Mouse (Mus musculus): ENCODE results near the gene Shkbp1. TPM values are rescaled to one million over a fixed set of nuclear protein-coding genes. Genes with fewer than 3 reads are reported as not detected.

Gene Shkbp1
- polyA plus RNA-seq, 1 experiment = 35.9 TPM

DNA sequence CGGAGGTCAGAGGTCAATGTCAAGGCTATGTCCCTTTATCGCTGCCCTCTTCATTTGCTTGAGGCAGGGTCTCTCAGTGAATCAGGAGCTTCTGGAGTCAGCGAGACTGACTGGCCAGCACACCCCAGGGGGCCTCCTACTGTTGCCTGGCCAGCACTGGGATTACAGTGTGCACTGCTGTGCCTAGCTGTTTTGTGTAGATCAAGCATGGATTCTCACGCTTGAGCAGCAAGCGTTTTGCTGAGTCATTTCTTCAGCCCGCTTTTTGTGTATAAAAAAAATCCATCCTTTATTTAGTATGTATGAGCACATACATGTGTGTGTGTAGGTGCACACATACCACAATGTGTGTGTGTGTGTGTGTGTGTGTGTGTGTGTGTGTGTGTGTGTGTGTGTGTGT lies 33.4 kb upstream of the Shkbp1 start:
- TF ChIP-seq CTCF (IDR thresholded peaks at IDR 0.05; ENCODE audit: borderline replicate concordance, insufficient read depth, low read length) = no peak
- Histone ChIP-seq H3K4me3 (ENCODE audit: insufficient read depth, low read length) (no peak overlapping the region), H3K27ac (ENCODE audit: insufficient read depth, low read length) (no peak overlapping the region), H3K4me1 (ENCODE audit: control insufficient read depth, insufficient read depth, low read length) (no peaks in the 10 kb centered on the region)

DNA sequence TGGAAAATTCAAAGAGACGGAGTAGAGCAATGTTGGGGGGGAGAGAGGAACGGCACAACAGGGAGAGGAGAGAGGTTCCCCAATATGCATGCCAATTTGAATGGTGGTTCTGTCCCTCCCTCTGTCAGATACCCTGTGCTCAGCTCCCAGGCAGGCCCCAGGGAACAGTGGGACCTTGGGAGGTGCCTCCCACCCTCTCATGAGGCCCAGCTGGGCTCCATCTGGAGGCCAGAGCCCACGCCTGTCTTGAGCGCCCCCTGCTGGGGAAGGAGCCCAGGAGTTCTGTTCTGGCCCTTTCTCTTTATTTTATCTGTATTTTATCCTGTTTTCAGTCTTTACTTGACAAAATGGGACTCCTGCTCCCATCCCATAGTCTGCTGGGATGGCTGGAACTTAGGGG lies 28.9 kb upstream of the Shkbp1 start:
- no peak overlapping the region for H3K27ac ChIP-seq (ENCODE audit: insufficient read depth, low read length)
- 0 out of 2 replicates have a peak, but pooled peaks have one; percentile 35 for TF ChIP-seq CTCF (IDR thresholded peaks at IDR 0.05; ENCODE audit: borderline replicate concordance, insufficient read depth, low read length)
- no peak for TF ChIP-seq POLR2A (IDR thresholded peaks at IDR 0.05; ENCODE audit: low read depth, low read length)
- H3K4me3 ChIP-seq (ENCODE audit: insufficient read depth, low read length) = no peak overlapping the region
- H3K4me1 ChIP-seq (ENCODE audit: control insufficient read depth, insufficient read depth, low read length) = no peaks in the 10 kb centered on the region

DNA sequence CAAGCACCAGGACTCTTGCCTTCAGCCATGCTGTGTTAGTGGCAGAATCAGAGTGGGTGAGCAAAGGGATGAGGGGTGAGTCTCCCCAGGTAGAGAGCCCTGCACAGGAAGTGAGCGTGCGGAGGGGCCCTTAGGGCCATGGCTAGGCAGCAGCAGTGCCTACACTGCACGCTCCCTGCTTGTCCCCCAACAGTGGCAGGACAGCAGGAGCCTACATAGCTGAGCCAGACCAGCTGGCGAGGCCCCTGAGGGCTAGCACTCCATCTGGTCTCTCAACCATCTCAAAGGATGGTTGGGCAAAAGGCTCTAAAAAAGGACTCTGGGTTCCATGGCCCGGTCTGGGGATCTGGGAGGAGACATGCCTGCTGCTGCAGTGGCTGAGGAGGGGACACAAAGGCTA lies 28.3 kb upstream of the Shkbp1 start:
- no peak for TF ChIP-seq POLR2A (IDR thresholded peaks at IDR 0.05; ENCODE audit: low read depth, low read length)
- TF ChIP-seq CTCF (IDR thresholded peaks at IDR 0.05; ENCODE audit: borderline replicate concordance, insufficient read depth, low read length) = no peak

DNA sequence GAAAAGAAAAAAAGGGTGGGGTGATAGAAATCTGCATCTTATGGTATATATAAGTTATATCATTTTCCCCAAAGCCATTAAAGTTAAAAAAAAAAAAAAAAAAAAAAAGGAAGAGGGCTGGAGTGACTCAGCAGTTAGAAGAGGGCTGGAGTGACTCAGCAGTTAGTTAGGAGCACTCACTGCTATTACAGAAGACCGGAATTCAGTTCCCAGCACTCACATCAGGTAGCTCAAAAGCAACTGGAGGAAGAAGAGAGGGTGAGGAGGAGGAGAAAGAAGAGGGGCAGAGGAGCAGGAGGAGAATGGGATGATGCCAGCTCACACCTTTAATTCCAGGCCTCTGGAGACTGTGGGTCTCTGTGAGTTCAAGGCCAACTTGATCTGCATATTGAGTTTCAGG lies 27.4 kb upstream of the Shkbp1 start:
- H3K4me1 ChIP-seq (ENCODE audit: control insufficient read depth, insufficient read depth, low read length) = no peaks in the 10 kb centered on the region

More for the DNA sequence above, 28.3 kb upstream of the Shkbp1 start:
- Histone ChIP-seq H3K27ac (ENCODE audit: insufficient read depth, low read length) (no peak overlapping the region), H3K4me3 (ENCODE audit: insufficient read depth, low read length) (no peak overlapping the region), H3K4me1 (ENCODE audit: control insufficient read depth, insufficient read depth, low read length) (no peaks in the 10 kb centered on the region)

DNA sequence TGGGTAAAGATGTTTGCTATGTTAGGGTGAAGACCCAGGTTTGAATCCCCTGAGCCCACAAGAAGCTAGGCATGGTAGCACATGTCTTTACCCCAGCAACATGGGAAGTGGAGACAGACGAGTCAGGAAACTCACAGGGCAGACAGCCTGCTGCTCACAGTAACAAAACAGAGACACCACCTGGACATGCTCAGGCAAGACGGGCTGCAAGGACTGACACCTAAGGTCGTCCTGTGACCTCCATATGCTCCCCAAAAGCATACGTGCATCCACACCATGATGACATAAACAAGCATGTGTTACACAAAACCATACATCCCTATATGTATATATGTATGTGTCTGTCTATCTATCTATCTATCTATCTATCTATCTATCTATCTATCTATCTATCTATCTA lies 25.7 kb upstream of the Shkbp1 start:
- Histone ChIP-seq H3K27ac (ENCODE audit: insufficient read depth, low read length) (no peak overlapping the region), H3K4me3 (ENCODE audit: insufficient read depth, low read length) (no peak overlapping the region), H3K4me1 (ENCODE audit: control insufficient read depth, insufficient read depth, low read length) (no peaks in the 10 kb centered on the region)
- no peak for TF ChIP-seq POLR2A (IDR thresholded peaks at IDR 0.05; ENCODE audit: low read depth, low read length)
- TF ChIP-seq CTCF (IDR thresholded peaks at IDR 0.05; ENCODE audit: borderline replicate concordance, insufficient read depth, low read length) = no peak

More for the DNA sequence above, 27.4 kb upstream of the Shkbp1 start:
- H3K27ac ChIP-seq (ENCODE audit: insufficient read depth, low read length) = no peak overlapping the region
- no peak overlapping the region for H3K4me3 ChIP-seq (ENCODE audit: insufficient read depth, low read length)
- TF ChIP-seq POLR2A (IDR thresholded peaks at IDR 0.05; ENCODE audit: low read depth, low read length) (no peak), CTCF (IDR thresholded peaks at IDR 0.05; ENCODE audit: borderline replicate concordance, insufficient read depth, low read length) (no peak)

DNA sequence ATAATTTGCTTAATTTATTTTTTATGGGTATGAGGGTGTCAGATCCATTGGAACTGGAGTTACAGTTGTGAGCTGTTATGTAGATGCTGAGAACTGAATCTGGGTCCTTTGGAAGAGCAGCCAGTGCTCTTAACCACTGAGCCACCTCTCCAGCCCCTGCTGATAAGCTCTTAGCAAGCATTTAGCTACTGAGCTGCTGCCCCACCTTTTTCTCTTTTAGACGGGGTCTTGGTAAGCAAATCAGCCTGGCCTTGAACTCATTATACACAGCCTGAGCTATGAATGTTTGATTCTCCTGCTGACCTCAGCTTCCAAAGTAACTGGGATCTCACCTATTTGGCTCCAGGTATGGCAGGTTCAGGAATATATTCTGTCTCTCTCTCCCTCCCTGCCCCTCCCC lies 25.2 kb upstream of the Shkbp1 start:
- H3K27ac ChIP-seq (ENCODE audit: insufficient read depth, low read length) = no peak overlapping the region
- TF ChIP-seq POLR2A (IDR thresholded peaks at IDR 0.05; ENCODE audit: low read depth, low read length) (no peak), CTCF (IDR thresholded peaks at IDR 0.05; ENCODE audit: borderline replicate concordance, insufficient read depth, low read length) (no peak)
- no peaks in the 10 kb centered on the region for H3K4me1 ChIP-seq (ENCODE audit: control insufficient read depth, insufficient read depth, low read length)
- H3K4me3 ChIP-seq (ENCODE audit: insufficient read depth, low read length) = no peak overlapping the region

DNA sequence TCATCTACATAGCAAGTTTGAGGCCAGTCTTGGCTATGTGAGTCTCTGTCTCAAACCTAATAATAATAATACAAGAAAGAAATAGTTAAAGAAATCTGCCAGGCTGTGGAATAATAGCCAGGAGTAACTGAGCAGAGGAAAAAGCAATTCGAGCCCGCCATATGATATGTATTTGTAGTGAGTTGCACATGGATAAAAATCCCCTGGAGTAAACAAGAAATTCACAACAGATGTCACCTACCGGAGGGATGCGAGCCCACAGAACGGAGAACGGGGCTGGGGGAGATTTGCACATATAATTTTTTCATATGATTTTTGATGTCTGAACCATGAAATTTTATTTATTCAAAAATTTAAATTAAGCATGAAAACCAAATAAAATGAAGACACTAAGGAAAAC lies 24.0 kb upstream of the Shkbp1 start:
- Histone ChIP-seq H3K4me1 (ENCODE audit: control insufficient read depth, insufficient read depth, low read length) (no peaks in the 10 kb centered on the region), H3K27ac (ENCODE audit: insufficient read depth, low read length) (no peak overlapping the region)

DNA sequence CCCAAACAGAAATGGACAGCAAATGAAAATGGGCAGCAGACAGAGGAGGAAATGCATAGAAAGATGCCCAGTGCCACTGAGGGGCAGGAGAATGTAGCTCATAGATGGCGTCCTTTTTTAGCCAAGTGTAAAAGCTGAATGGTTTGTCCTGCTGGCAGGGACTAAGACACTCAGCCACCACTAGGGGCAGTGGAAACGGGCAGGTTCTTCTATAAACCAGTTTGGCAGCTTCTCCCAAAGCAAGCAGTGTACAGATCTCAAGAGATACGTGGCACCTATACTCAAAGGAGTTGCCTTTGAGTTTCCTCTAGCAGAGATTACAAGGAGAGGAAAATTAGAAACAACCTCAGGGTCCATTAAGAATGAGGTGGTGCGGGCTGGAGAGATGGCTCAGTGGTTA lies 22.6 kb upstream of the Shkbp1 start:
- Histone ChIP-seq H3K4me3 (ENCODE audit: insufficient read depth, low read length) (no peak overlapping the region), H3K27ac (ENCODE audit: insufficient read depth, low read length) (no peak overlapping the region), H3K4me1 (ENCODE audit: control insufficient read depth, insufficient read depth, low read length) (no peaks in the 10 kb centered on the region)
- TF ChIP-seq CTCF (IDR thresholded peaks at IDR 0.05; ENCODE audit: borderline replicate concordance, insufficient read depth, low read length) (peak; percentile 18; the same call in 1 of the 2 replicates), POLR2A (IDR thresholded peaks at IDR 0.05; ENCODE audit: low read depth, low read length) (no peak)

More for the DNA sequence above, 24.0 kb upstream of the Shkbp1 start:
- TF ChIP-seq CTCF (IDR thresholded peaks at IDR 0.05; ENCODE audit: borderline replicate concordance, insufficient read depth, low read length) (no peak), POLR2A (IDR thresholded peaks at IDR 0.05; ENCODE audit: low read depth, low read length) (no peak)
- H3K4me3 ChIP-seq (ENCODE audit: insufficient read depth, low read length) = no peak overlapping the region

DNA sequence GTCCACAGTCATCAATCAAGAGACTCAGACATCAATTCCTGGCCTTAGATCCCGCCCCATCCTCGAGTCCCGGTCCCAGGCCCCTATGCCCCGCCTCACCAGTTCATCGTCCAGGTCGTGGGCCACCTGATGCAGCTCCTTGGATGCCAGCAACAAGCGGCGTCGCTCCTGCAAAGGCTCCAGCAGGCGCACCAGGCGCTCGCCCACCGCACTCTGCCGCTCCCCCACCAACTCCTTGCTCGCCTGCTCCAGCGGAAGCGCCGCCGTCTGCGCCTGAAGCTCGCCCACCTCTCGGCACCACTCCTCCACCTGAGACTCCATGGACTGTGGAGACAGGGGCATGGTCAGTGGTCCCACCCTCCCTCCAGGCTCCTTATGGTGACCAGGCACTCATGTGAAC lies 19.5 kb upstream of the Shkbp1 start:
- TF ChIP-seq CTCF (IDR thresholded peaks at IDR 0.05; ENCODE audit: borderline replicate concordance, insufficient read depth, low read length) (no peak), POLR2A (IDR thresholded peaks at IDR 0.05; ENCODE audit: low read depth, low read length) (no peak)
- Histone ChIP-seq H3K4me1 (ENCODE audit: control insufficient read depth, insufficient read depth, low read length) (no peaks in the 10 kb centered on the region), H3K27ac (ENCODE audit: insufficient read depth, low read length) (no peak overlapping the region), H3K4me3 (ENCODE audit: insufficient read depth, low read length) (no peak overlapping the region)

DNA sequence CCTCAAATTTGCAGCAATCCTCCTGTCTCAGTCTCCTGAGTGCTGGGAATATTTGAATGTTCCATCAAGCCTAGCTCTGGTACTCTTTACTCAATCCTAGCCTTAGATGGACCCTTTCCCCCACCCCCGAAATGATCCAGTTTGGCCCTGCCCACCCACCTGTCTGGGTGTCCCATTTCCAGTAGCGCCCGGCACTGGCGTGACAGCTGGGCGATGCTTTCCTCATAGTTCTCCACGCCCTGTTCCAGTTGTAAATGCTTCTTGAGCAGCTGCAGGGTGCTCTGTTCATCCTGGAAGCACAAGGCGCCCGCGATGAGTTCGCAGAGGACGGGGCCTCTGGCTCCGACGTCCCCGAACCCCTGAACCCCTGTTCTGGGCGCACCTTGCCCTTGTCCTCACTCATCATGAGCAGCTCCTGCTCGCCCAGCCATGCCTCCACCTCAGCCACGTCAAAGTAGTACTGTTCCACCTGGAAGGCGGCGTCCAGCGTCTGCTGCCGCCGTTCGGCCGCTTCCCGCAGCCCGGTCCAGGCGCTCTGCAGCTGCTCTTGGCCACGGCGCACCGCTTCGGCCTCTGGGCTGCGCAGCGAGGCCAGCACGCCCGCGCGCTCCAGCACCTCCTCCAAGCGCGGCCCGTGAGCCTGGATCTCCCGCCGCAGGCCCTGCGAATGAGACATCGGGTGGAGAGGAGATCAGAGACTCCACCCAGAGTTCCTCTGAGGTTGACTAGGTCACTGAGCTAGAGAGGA lies 16.1 kb upstream of the Shkbp1 start:
- no peak overlapping the region for H3K4me3 ChIP-seq (ENCODE audit: insufficient read depth, low read length)
- no peak overlapping the region for H3K27ac ChIP-seq (ENCODE audit: insufficient read depth, low read length)
- H3K4me1 ChIP-seq (ENCODE audit: control insufficient read depth, insufficient read depth, low read length) = no peaks in the 10 kb centered on the region
- TF ChIP-seq POLR2A (IDR thresholded peaks at IDR 0.05; ENCODE audit: low read depth, low read length) (no peak), CTCF (IDR thresholded peaks at IDR 0.05; ENCODE audit: borderline replicate concordance, insufficient read depth, low read length) (no peak)
